8 mouse cellular contexts compared by ENCODE assay signal in the genomic region with DNA sequence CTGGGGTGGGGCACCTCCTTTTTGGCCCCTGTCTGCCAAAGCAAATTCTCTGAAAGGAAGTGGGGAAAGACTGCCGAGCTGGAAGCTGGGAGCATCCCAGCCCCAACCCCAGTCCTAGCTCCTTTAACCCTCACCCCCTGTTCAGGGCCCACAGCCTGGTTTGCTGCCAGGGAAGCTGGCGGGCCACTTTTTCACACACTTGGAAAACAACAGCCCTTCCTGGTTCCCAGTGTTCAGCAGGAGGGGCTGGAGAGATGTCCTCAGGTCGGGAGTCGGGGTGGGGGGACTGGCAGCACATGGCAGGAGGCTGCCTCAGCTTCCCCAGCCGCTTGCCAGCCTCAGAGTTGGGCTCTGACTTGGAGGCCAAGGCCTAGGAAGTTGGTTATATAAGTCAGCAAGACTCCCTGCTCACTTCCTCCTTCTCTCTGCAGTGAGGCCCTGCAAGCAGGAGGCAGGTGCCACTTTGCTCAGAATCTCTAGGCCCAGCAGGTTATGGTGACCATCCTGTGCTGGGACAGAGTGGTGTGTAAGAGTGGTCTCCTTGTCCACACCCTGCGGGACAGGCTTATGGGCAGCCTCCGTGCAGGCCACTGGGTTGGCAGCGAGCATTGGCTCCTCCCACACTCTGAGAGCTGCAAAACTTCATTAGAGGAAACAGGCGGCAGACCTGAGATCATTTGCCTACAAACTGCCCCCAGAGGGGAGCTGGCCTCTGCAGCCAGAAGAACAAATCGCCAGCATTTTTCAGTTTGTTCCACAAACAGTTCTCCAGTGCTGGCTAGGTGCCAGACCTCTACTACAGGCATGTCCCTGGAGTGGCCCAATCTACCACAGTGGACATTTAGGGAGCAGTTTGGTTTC. TPM values are rescaled to one million over a fixed set of nuclear protein-coding genes. Genes with fewer than 3 reads are reported as not detected.
DNase-seq lines count a peak whose midpoint lies in the region; ATAC-seq lines count a peak whose summit lies in the region.

No protein-coding gene starts in this region.

- peak; percentile 55 for DNase-seq in layer of hippocampus, adult 11-12 months (ENCODE audit: low spot score)
- no peak for DNase-seq in layer of hippocampus, postnatal 25 days (ENCODE audit: extremely low spot score in 1 of 2, low spot score in 1 of 2)
- DNase-seq in adrenal gland, postnatal 36 days = peak; percentile 76 to 81
- no peak for DNase-seq in hindbrain, embryonic 10.5 days (ENCODE audit: low spot score)
- DNase-seq in layer of hippocampus, postnatal 36 days = peak; percentile 53 to 57

- H3K27ac ChIP-seq in forebrain, embryonic 16.5 days (ENCODE audit: low read length) = peak overlapping the region; percentile 67
- peak overlapping the region; percentile 68 for H3K27ac ChIP-seq in hindbrain, embryonic 10.5 days
- peak overlapping the region; percentile 80 for H3K27ac ChIP-seq in stomach, embryonic 16.5 days (ENCODE audit: low read length)

- ATAC-seq in forebrain, embryonic 16.5 days = peak; percentile 71
- peak; percentile 56 for ATAC-seq in megakaryocyte progenitor cell, adult 5-6 weeks (replicated peaks; ENCODE audit: poor library complexity)
- peak; percentile 80 for ATAC-seq in stomach, embryonic 16.5 days (ENCODE audit: insufficient read depth, low FRiP score)

- H3K9ac ChIP-seq in forebrain, embryonic 16.5 days (replicated peaks; ENCODE audit: low read depth, low read length) = no peak overlapping the region
- H3K9ac ChIP-seq in stomach, embryonic 16.5 days (ENCODE audit: low read length) = peak overlapping the region; percentile 59

- H3K27me3 ChIP-seq in forebrain, embryonic 16.5 days (replicated peaks; ENCODE audit: control insufficient read depth, insufficient read depth, low read length) = no peaks in the 10 kb centered on the region
- H3K27me3 ChIP-seq in hindbrain, embryonic 10.5 days (ENCODE audit: insufficient read depth, poor library complexity, severe bottlenecking) = no peaks in the 10 kb centered on the region
- H3K27me3 ChIP-seq in stomach, embryonic 16.5 days (ENCODE audit: control insufficient read depth, insufficient read depth, low read length) = no peaks in the 10 kb centered on the region

- H3K4me3 ChIP-seq in forebrain, embryonic 16.5 days (replicated peaks; ENCODE audit: low read length) = no peak overlapping the region
- H3K4me3 ChIP-seq in hindbrain, embryonic 10.5 days = no peak overlapping the region
- no peak overlapping the region for H3K4me3 ChIP-seq in stomach, embryonic 16.5 days (replicated peaks; ENCODE audit: low read length)

- 26% methylated on average over 10 of the region's 10 CpGs for WGBS in forebrain, embryonic 16.5 days
- WGBS in hindbrain, embryonic 10.5 days = 54% methylated on average over 10 of the region's 10 CpGs
- WGBS in stomach, embryonic 16.5 days = 17% methylated on average over 10 of the region's 10 CpGs

- H3K4me2 ChIP-seq in forebrain, embryonic 16.5 days (ENCODE audit: low read length) = no peak overlapping the region
- 0 out of 2 replicates have a peak overlapping the region, but pooled peaks have one; percentile 1 for H3K4me2 ChIP-seq in stomach, embryonic 16.5 days (ENCODE audit: low read depth, low read length)

- no peaks in the 10 kb centered on the region for H3K9me3 ChIP-seq in forebrain, embryonic 16.5 days (ENCODE audit: control insufficient read depth, low read length)
- H3K9me3 ChIP-seq in hindbrain, embryonic 10.5 days = no peaks in the 10 kb centered on the region
- no peaks in the 10 kb centered on the region for H3K9me3 ChIP-seq in stomach, embryonic 16.5 days (replicated peaks; ENCODE audit: control insufficient read depth, low read length)

- peaks cover 23% of the 10 kb centered on the region for H3K4me1 ChIP-seq in forebrain, embryonic 16.5 days (replicated peaks; ENCODE audit: control insufficient read depth, insufficient read depth, low read length)
- peaks cover 57% of the 10 kb centered on the region for H3K4me1 ChIP-seq in hindbrain, embryonic 10.5 days (replicated peaks)
- peaks cover 38% of the 10 kb centered on the region for H3K4me1 ChIP-seq in stomach, embryonic 16.5 days (ENCODE audit: control insufficient read depth, insufficient read depth, low read length)

- 0 out of 2 replicates have a peak, but pooled peaks cover 2% of the 10 kb centered on the region for H3K36me3 ChIP-seq in forebrain, embryonic 16.5 days (ENCODE audit: control insufficient read depth, insufficient read depth)
- H3K36me3 ChIP-seq in hindbrain, embryonic 10.5 days = peaks cover 53% of the 10 kb centered on the region
- H3K36me3 ChIP-seq in stomach, embryonic 16.5 days (ENCODE audit: control insufficient read depth, insufficient read depth, low read length) = no peaks in the 10 kb centered on the region

RNA-seq across cellular contexts. Expression of gene Arrb1, which starts 10.8 kb away (rescaled TPM):
- 100 to 1,000 TPM; 135 to 152 TPM for total RNA-seq in layer of hippocampus, postnatal 25 days (2021)
- total RNA-seq in adrenal gland, postnatal 36 days (2021) = 10 to 100 TPM; 41.1 to 51.0 TPM
- 16.3 and 18.1 TPM in 2 replicates for polyA plus RNA-seq in forebrain, embryonic 16.5 days (2015; fragmentation: Nextera tagmentation; extraction: Ambion mirVana)
- polyA plus RNA-seq in hindbrain, embryonic 10.5 days (2016; fragmentation: Nextera tagmentation; extraction: Ambion mirVana) = 14.6 and 15.0 TPM in 2 replicates
- total RNA-seq in layer of hippocampus, postnatal 36 days (2021) = 100 to 1,000 TPM; 131 to 145 TPM
- total RNA-seq in megakaryocyte progenitor cell, adult 5-6 weeks (2015) = 23.5 and 24.1 TPM in 2 replicates
- total RNA-seq in megakaryocyte progenitor cell, adult 5-6 weeks (2017) = 48.2 and 49.2 TPM in 2 replicates
- polyA plus RNA-seq in stomach, embryonic 16.5 days (2015; fragmentation: Nextera tagmentation; extraction: Ambion mirVana) = 12.6 and 13.6 TPM in 2 replicates

Comparison
In these comparisons a context has a peak if more than half of its experiments do, and no peak if none do; other contexts are left out.
1. DNase-seq: peak in layer of hippocampus, adult 11-12 months (single experiment), adrenal gland, postnatal 36 days (2 of 2) and layer of hippocampus, postnatal 36 days (2 of 2); none in layer of hippocampus, postnatal 25 days (0 of 2) and hindbrain, embryonic 10.5 days (single experiment).
2. Peak in every context shown above with its lines, with median percentiles within 50 percentile points of each other: ATAC-seq and H3K27ac ChIP-seq.